Mouse (Mus musculus): Measurements from ENCODE around the gene Sema4c. TPM values are rescaled to one million over a fixed set of nuclear protein-coding genes. Genes with fewer than 3 reads are reported as not detected.

Gene Sema4c
- total and polyA plus RNA-seq, 3 experiments = 0.19 to 1.4 TPM; not detected in 1

DNA sequence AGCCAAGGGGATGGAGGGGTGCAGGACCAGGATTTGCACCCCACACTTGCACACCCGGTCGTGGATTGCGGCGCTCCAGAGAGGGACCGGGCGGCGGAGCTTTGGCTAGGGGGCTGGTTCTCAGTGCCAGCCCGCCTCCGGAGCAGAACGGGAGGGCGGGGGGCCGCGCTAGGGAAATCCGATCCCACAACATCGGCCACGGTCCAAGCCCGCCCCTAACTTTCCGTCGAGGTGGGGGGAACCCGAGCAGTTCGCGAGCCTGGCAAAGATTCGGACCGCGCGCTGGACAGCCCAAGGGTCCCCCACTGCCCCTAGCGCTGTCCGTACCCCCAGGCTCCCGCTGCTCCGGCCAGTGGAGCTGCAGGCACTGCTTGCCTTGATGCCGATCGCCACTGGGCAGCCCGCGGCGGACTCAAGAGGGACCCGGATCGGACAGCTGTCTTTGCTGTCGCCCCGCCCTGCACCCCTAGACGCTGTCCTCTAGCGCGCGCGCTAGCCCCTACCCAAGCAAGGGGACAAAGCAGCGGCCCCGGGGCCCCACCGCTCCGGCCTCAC, 615 bp downstream of the Sema4c start:
- Histone ChIP-seq H3K4me1 (ENCODE audit: control insufficient read depth in 1 of 2, insufficient read depth in 2 of 2, low read length in 2 of 2) (peaks cover 0 to 9% of the 10 kb centered on the region in 2 experiments; a peak in 3 of 4 replicates), H3K9ac (ENCODE audit: control insufficient read depth, low read depth, low read length, poor library complexity, severe bottlenecking) (peak overlapping the region; percentile 64), H3K9me3 (replicated peaks; ENCODE audit: insufficient read depth, low read length) (no peaks in the 10 kb centered on the region), H3K4me3 (ENCODE audit: control insufficient read depth in 1 of 2, insufficient read depth in 1 of 2, low read depth in 2 of 2, low read length in 2 of 2) (peak overlapping the region; percentile 70 to 78), H3K79me2 (ENCODE audit: control insufficient read depth, insufficient read depth, low read length, poor library complexity) (no peaks in the 10 kb centered on the region; the same call in 1 of the 2 replicates), H3K27me3 (ENCODE audit: control insufficient read depth in 1 of 2, insufficient read depth in 2 of 2, low read length in 2 of 2) (peaks cover 13% of the 10 kb centered on the region in 2 experiments), H3K27ac (ENCODE audit: control insufficient read depth, low read depth, low read length) (no peak overlapping the region), H3K36me3 (ENCODE audit: control insufficient read depth in 1 of 2, insufficient read depth in 2 of 2, low read length in 2 of 2) (no peaks in the 10 kb centered on the region)
- DNase-seq (ENCODE audit: low read depth, low spot score) = peak; percentile 28
- TF ChIP-seq TAL1 (IDR thresholded peaks at IDR 0.05; ENCODE audit: low read length) = no peak
- TF ChIP-seq CHD2 (IDR thresholded peaks at IDR 0.05; ENCODE audit: low read length) = no peak
- TF ChIP-seq MEF2A (IDR thresholded peaks at IDR 0.05; ENCODE audit: extremely low read depth, insufficient replicate concordance, low read depth, low read length, poor library complexity, severe bottlenecking) = no peak
- no peak for TF ChIP-seq MAFK (IDR thresholded peaks at IDR 0.05; ENCODE audit: borderline replicate concordance, low read depth, low read length)
- TF ChIP-seq TBP (IDR thresholded peaks at IDR 0.05; ENCODE audit: low read depth, low read length) = no peak

DNA sequence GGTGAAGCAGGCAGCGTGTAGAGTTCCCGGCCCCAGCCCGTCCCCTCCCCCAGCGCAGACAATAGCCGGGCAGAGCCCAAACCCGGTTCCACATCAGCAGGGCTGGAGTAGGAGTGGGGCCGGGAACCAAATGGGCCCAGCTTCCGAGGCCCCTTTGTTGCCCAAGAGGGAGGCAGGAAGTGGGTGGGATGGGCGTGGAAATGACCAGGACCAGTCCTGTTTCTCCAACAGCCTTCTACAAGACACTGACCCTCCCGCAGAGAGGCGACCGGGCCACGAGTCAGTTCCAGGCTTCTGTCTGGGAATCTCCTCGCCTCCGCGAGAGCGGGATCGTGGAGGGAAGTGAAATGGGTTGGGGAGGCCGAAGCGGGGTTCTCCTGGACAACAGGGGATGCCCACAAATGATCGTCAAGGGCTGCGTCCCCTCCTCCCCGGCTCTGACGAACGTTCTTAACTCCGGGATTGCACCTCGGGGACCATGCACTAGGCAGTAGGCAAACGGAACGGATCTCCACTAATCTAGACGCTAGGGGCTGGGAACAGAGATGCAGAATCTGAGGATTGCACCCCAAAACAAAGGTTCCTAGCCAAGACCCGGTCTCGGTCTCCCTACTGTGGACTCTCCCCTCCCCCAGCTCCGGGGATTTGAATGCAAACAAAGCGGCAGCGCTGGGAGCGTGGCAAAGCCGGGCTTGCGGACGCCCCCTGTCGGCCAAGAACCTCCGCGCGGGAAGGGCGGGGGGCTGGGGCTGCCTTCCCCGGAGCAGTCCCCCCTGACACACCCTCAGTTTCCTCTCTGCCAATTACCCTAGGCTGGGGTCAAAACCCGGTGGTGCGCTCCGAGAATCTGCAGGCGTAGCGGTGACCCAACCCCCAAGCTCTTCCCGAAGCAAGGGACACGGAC, 1.3 kb downstream of the Sema4c start:
- peak; percentile 83 for DNase-seq (ENCODE audit: low read depth, low spot score)
- Histone ChIP-seq H3K27me3 (ENCODE audit: control insufficient read depth in 1 of 2, insufficient read depth in 2 of 2, low read length in 2 of 2) (peaks cover 13% of the 10 kb centered on the region in 2 experiments), H3K79me2 (ENCODE audit: control insufficient read depth, insufficient read depth, low read length, poor library complexity) (no peaks in the 10 kb centered on the region; the same call in 1 of the 2 replicates), H3K9ac (ENCODE audit: control insufficient read depth, low read depth, low read length, poor library complexity, severe bottlenecking) (peak overlapping the region; percentile 80), H3K9me3 (replicated peaks; ENCODE audit: insufficient read depth, low read length) (no peaks in the 10 kb centered on the region), H3K4me1 (ENCODE audit: control insufficient read depth in 1 of 2, insufficient read depth in 2 of 2, low read length in 2 of 2) (peaks cover 0 to 2% of the 10 kb centered on the region in 2 experiments; a peak in 2 of 4 replicates), H3K27ac (ENCODE audit: control insufficient read depth, low read depth, low read length) (no peak overlapping the region), H3K4me3 (ENCODE audit: control insufficient read depth in 1 of 2, insufficient read depth in 1 of 2, low read depth in 2 of 2, low read length in 2 of 2) (peak overlapping the region; percentile 70 to 78), H3K36me3 (ENCODE audit: control insufficient read depth in 1 of 2, insufficient read depth in 2 of 2, low read length in 2 of 2) (no peaks in the 10 kb centered on the region)
- TF ChIP-seq KAT2A (conservative IDR thresholded peaks at IDR 0.05; ENCODE audit: low read depth, low read length) (no peak), BHLHE40 (IDR thresholded peaks at IDR 0.05; ENCODE audit: borderline replicate concordance, low read depth, low read length) (no peak), ZMIZ1 (IDR thresholded peaks at IDR 0.05; ENCODE audit: low read depth, low read length) (no peak), MAX (IDR thresholded peaks at IDR 0.05; ENCODE audit: low read length) (peak; percentile 29), ZC3H11A (IDR thresholded peaks at IDR 0.05; ENCODE audit: low read depth, low read length) (no peak), MAZ (IDR thresholded peaks at IDR 0.05; ENCODE audit: low read depth, low read length) (peak; percentile 97), RCOR1 (IDR thresholded peaks at IDR 0.05; ENCODE audit: low read depth, low read length) (no peak), GATA1 (IDR thresholded peaks at IDR 0.05; ENCODE audit: low read depth, low read length) (no peak), MYC (IDR thresholded peaks at IDR 0.05; ENCODE audit: low read depth, low read length) (0 out of 2 replicates have a peak, but pooled peaks have one; percentile 28), SMC3 (IDR thresholded peaks at IDR 0.05; ENCODE audit: low read depth, low read length) (peak; percentile 7; the same call in 1 of the 2 replicates), ZNF384 (IDR thresholded peaks at IDR 0.05; ENCODE audit: low read depth, low read length) (no peak), ELF1 (IDR thresholded peaks at IDR 0.05; ENCODE audit: low read depth, low read length) (no peak), POLR2AphosphoS5 (IDR thresholded peaks at IDR 0.05; ENCODE audit: borderline replicate concordance, low read depth, low read length) (no peak), CHD2 (IDR thresholded peaks at IDR 0.05; ENCODE audit: low read length) (peak; percentile 76), RAD21 (IDR thresholded peaks at IDR 0.05; ENCODE audit: low read depth, low read length) (no peak), TCF12 (IDR thresholded peaks at IDR 0.05; ENCODE audit: low read depth, low read length) (peak; percentile 24; the same call in 1 of the 2 replicates), CTCF (IDR thresholded peaks at IDR 0.05 in 2 of 3, conservative IDR thresholded peaks at IDR 0.05 in 1 of 3; ENCODE audit: control insufficient read depth in 1 of 3, insufficient read depth in 1 of 3, low read depth in 2 of 3, low read length in 3 of 3, poor library complexity in 1 of 3, severe bottlenecking in 1 of 3) (peak; percentile 55 to 93 (median 74)), UBTF (IDR thresholded peaks at IDR 0.05; ENCODE audit: borderline replicate concordance, insufficient read depth, low read depth, low read length) (no peak), JUND (IDR thresholded peaks at IDR 0.05; ENCODE audit: low read depth, low read length) (no peak), SIN3A (IDR thresholded peaks at IDR 0.05; ENCODE audit: low read length) (peak; percentile 47), CHD1 (IDR thresholded peaks at IDR 0.05; ENCODE audit: low read depth, low read length) (no peak), HCFC1 (IDR thresholded peaks at IDR 0.05; ENCODE audit: low read depth, low read length) (peak; percentile 48), TBP (IDR thresholded peaks at IDR 0.05; ENCODE audit: low read depth, low read length) (0 out of 2 replicates have a peak, but pooled peaks have one; percentile 15), TAL1 (IDR thresholded peaks at IDR 0.05; ENCODE audit: low read length) (no peak), NELFE (IDR thresholded peaks at IDR 0.05; ENCODE audit: low read depth, low read length) (no peak; the same call in 1 of the 2 replicates), MXI1 (IDR thresholded peaks at IDR 0.05; ENCODE audit: low read depth, low read length) (peak; percentile 73; the same call in 1 of the 2 replicates)
